Mouse (Mus musculus) olfactory bulb, adult 2 months (tissue): ENCODE results near the gene Nop58. TPM values are rescaled to one million over a fixed set of nuclear protein-coding genes. Genes with fewer than 3 reads are reported as not detected.
"Not testable (repeated sequence)": the region's sequence is repeated elsewhere in the genome, so short reads cannot be mapped to it uniquely, and the experiment has no call there.

Source experiments
- H3K27ac ChIP-seq: fragments of 200-500 bp; 2 replicates; pipeline ENCODE4 v1.5.1; 2012; ENCODE audit warnings: low read depth, low read length; ENCODE audit not compliant: insufficient read depth
- H3K4me1 ChIP-seq: fragments of 200-500 bp; 2 replicates; pipeline ENCODE4 v1.6.1; 2012; ENCODE audit warnings: low read length; ENCODE audit not compliant: control insufficient read depth, insufficient read depth
- H3K4me3 ChIP-seq: fragments of 200-500 bp; 2 replicates; pipeline ENCODE4 v1.5.1; 2012; ENCODE audit warnings: mild to moderate bottlenecking, low read depth, low read length, moderate library complexity; ENCODE audit not compliant: insufficient read depth
- CTCF ChIP-seq: fragments of 200-500 bp; IDR thresholded peaks from 2 replicates; pipeline ENCODE4 v1.5.1; 2012; ENCODE audit warnings: low read depth, mild to moderate bottlenecking, low read length, moderate library complexity; ENCODE audit not compliant: insufficient read depth
- POLR2A ChIP-seq: fragments of 200-500 bp; IDR thresholded peaks from 2 replicates; pipeline ENCODE4 v1.6.1; 2012; ENCODE audit warnings: mild to moderate bottlenecking, low read depth, low read length, moderate library complexity; ENCODE audit not compliant: insufficient read depth
- WGBS: fragments of 180-500 bp; shearing (Covaris S2); methylation state at CpG from one replicate; pipeline ENCODE4 v1.1.7; 2018; 5-methylcytosine and 5-hydroxymethylcytosine counted together
- polyA plus RNA-seq: library from polyadenylated mRNA; stranded (reverse); fragments of >200 nt; gene quantifications from 2 replicates; pipeline ENCODE4 v1.2.4, GENCODE M21; 2012; ENCODE audit warnings: low replicate concordance; ENCODE audit not compliant: missing spikeins, insufficient read depth, insufficient read length

Gene Nop58
- polyA plus RNA-seq, 1 experiment, result not detected

DNA sequence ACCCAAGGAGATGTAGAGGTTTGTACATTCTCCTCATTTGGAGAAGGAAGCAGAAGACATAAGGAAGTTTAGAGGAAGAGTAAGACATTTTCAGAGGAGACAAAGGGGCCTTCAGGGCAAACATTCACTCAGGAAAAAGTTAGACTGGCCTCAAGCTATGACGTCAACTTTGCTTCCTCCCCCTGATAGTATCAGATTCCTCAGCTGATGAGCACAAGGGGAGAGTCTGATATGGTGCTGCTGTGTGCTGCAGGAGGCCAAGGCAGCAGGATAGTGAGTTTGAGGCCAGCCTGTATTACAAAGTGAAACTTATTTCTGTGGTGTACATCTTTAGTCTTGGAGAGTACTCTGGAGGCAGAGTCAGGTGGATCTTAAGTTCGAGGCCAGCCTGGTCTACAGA, 64.3 kb downstream of the Nop58 start:
- WGBS, result 76% methylated on average over 2 of the region's 2 CpGs
- H3K4me3 ChIP-seq, result no peak overlapping the region
- TF ChIP-seq CTCF, result no peak
- no peak for TF ChIP-seq POLR2A
- no peaks in the 10 kb centered on the region for H3K4me1 ChIP-seq
- H3K27ac ChIP-seq, result no peak overlapping the region

DNA sequence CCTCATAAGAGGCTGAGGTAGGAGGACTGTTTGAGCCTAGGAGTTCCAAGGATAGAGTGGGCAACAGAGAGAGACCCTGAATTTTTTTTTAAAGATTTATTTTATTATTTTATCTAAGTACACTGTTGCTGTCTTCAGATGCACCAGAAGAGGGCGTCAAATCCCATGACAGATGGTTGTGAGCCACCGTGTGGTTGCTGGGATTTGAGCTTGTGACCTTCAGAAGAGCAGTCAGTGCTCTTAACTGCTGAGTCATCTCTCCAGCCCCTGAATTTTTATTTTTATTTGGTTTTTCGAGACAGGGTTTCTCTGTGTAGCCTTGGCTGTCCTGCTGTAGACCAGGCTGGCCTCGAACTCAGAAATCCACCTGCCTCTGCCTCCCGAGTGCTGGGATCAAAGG, 65.0 kb downstream of the Nop58 start:
- 81% methylated on average over 5 of the region's 5 CpGs for WGBS
- H3K4me3 ChIP-seq, H3K27ac ChIP-seq, H3K4me1 ChIP-seq: not testable (repeated sequence)

DNA sequence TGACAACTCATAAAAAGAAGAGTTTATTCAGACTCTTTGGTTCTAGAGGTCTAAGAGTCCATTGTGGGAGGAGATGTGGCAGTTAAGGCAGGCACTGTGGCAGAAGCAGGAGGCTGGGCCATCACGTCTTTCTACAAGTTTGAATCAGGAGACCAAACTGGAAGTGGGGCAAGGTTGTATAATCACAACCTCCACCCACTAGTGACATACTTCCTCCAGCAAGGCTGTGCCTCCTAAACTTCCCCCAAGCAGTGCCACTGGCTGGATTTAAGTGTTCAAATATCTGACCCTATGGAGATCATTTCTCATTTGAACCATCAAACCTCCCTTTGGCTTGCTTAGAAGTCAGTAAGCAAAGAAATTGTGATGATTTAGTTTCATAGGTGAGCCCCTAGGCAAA, 70.5 kb downstream of the Nop58 start:
- H3K4me3 ChIP-seq, result no peak overlapping the region
- no peak overlapping the region for H3K27ac ChIP-seq
- H3K4me1 ChIP-seq, result no peaks in the 10 kb centered on the region
- TF ChIP-seq CTCF (no peak), POLR2A (no peak)
- WGBS, result 86% methylated on average over 1 of the region's 1 CpGs

DNA sequence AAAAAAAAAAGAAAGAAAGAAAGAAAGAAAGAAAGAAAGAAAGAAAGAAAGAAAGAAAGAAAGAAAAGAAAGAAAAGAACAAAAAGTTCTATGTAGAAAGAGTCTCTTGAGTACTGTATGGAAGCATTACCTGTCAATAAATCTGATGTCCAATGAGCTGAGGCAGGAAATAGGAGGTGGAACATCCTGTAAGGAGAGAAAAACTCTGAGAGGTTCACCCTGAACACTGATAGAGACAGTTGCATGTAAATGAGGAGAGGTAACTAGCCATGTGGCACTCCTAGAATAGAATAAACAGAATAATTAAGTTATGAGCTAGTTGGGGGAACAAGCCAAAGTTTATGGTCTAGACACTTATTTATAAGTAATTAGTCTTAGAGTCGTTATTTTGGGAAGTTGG, 73.6 kb downstream of the Nop58 start:
- Histone ChIP-seq H3K4me1 (no peaks in the 10 kb centered on the region), H3K4me3 (no peak overlapping the region), H3K27ac (no peak overlapping the region)
- 93% methylated on average over 1 of the region's 1 CpGs for WGBS
- TF ChIP-seq CTCF (no peak), POLR2A (no peak)

DNA sequence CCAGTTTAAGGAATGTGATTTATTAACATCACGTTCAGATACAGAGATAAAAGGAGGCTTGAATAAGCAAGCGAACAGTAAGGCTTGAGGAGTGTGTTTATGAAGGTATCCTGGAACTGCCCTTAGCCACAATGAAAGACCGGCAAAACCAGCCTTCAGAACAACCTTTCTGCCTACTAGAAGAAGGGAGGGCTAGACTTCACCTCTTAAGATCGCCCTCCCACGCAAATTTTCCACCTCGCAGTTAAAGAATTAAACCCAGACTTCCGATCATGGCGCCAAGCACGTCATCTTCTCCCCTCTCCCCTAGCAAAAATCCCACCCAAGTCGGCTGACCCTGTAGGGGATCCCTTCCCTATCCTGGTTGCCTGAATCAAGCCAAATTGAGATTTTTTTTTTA, 77.4 kb downstream of the Nop58 start:
- 3% methylated on average over 10 of the region's 10 CpGs for WGBS

DNA sequence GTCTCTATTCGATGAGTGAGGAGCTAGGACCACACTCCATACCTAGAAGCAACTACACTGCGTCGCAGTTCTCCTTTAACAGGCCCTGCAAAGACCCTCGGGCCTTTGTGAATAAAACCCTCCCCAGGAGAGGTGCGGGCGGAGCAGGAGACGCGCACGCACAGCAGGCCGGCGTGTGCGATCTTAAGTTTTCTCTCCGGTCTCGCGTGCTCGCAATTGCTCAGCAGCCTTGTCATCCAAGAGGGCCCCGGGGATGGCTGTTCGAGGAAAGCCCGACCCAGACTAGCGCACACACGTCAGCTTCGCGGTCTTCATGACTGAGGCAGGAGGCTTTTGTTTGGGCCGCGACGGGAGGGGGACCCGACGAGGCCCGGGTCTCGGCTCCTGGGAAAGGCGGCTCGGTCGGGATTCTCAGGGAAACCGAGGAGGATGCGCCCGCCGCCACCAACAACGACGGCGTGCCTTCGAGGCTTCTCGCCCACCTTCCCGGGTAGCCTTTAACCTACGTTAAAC, 77.9 kb downstream of the Nop58 start:
- H3K4me1 ChIP-seq, result no peaks in the 10 kb centered on the region
- under 1% methylated on average over 44 of the region's 44 CpGs for WGBS
- TF ChIP-seq CTCF (no peak), POLR2A (no peak)
- H3K27ac ChIP-seq, result peak overlapping the region; percentile 92
- H3K4me3 ChIP-seq, result peak overlapping the region; percentile 97

More for the DNA sequence above, 77.4 kb downstream of the Nop58 start:
- TF ChIP-seq CTCF (no peak), POLR2A (no peak)
- Histone ChIP-seq H3K27ac (peak overlapping the region; percentile 92), H3K4me1 (no peaks in the 10 kb centered on the region), H3K4me3 (peak overlapping the region; percentile 97)

DNA sequence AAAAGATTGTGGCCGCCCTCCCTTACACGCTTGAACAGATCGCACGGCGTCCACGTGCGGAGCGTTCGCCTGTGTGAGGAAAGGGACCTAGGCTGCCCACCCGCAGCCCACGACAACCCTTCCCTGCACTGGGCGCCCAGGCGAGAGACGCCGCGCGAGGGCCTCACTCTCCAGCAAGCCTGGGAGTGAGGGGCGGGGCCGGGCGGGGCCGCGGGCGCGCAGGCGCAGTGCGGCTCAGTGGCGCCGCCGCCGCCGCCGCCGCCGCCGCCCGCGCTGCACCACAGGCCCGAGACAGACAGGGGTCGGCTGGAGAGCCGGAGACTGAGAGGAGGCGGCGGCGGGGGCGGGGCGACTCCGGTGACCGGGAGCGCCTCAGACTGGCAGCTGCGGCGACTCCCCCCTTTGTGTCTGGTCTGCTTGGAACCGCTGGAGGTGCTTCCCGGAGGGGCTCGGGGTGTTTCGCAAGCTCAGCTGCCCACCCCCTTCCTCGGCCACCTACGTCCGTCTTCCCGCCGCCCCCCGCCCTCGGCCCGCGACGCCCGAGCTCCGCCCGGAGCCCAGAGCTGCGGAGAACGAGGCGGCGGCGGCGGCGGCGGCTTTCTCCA, 78.5 kb downstream of the Nop58 start, which contains the start of gene Bmpr2:
Bmpr2 (plus strand) TSS at position 237 of the 605 bp plus-strand sequence.
- no peaks in the 10 kb centered on the region for H3K4me1 ChIP-seq
- peak within 1 kb of the TSS; percentile 97 for H3K4me3 ChIP-seq
- TF ChIP-seq CTCF (no peak), POLR2A (peak; percentile 97)
- WGBS, result under 1% methylated on average over 72 of the region's 75 CpGs
- peak within 1 kb of the TSS; percentile 92 for H3K27ac ChIP-seq

DNA sequence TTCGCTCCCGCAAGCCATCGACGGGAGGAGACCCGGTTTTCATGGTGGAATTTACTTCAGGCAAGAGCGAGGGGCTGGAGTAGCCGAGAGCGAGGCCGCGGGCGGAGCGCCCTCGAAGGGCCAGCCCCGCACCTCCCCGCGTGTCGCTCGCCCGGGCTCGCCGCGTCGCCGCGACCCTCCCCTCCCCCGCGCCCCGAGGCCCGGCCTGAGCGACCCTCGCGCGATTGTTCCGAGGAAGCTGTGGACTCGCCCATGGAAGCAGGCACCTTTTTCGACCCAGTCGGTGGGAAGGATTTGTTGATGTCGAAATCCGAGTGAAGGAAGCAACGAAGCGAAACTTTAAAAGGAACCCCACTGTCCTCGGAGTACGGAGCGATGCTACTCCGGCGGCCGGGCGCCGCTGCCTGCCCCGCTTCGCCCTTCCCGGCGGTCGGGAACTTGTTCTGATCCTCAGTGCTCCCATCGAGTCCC, 79.0 kb downstream of the Nop58 start:
- Histone ChIP-seq H3K4me1 (no peaks in the 10 kb centered on the region), H3K4me3 (peak overlapping the region; percentile 97), H3K27ac (peak overlapping the region; percentile 83)
- TF ChIP-seq CTCF (no peak), POLR2A (no peak)
- under 1% methylated on average over 54 of the region's 55 CpGs for WGBS

DNA sequence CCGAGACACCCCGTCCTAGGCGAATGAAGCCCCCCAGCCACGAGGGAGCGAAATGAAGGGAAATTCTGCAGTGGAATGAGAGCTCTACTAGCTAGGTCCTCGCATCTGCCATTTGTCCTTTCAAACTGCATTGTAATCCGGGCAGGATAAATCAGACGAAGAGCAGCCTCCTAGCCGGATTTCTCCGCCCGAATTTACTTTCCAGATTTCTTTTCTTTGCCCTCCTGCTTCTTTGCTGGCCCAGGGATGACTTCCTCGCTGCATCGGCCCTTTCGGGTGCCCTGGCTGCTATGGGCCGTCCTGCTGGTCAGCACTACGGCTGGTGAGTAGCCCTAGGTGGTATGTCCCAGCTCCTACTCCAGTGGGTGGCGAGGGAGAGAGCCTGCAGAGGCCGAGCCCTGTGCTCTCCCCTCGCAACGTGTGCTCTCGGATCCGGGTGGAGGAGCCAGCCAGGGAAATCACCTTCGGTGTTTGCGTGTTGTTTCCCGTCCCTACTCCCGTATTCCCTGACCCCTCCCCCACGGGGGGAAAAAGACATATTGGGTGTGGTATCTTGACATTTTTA, 79.7 kb downstream of the Nop58 start:
- Histone ChIP-seq H3K4me3 (peak overlapping the region; percentile 97), H3K4me1 (no peaks in the 10 kb centered on the region), H3K27ac (peak overlapping the region; percentile 62; the same call in 1 of the 2 replicates)
- under 1% methylated on average over 27 of the region's 27 CpGs for WGBS
- TF ChIP-seq POLR2A, result no peak
- no peak for TF ChIP-seq CTCF
